Mouse (Mus musculus): ENCODE measurements around the gene Casq1. TPM values are rescaled to one million over a fixed set of nuclear protein-coding genes. Genes with fewer than 3 reads are reported as not detected.

Casq1 gene
- total RNA-seq, 1 experiment from 2014 or later = not detected

GRCm38 (mm10) chr1:172212776-172213175, 6.9 kb downstream of the Casq1 start:
- ATAC-seq (replicated peaks; ENCODE audit: insufficient number of reproducible peaks, low FRiP score, low TSS enrichment, poor library complexity, severe bottlenecking) = no peak

- peak; percentile 70 for ATAC-seq (replicated peaks; ENCODE audit: insufficient number of reproducible peaks, low FRiP score, low TSS enrichment, poor library complexity, severe bottlenecking)
Observed at GRCm38 (mm10) chr1:172207111-172207584, 12.5 kb downstream of the Casq1 start.

- peak; percentile 44 for ATAC-seq (replicated peaks; ENCODE audit: insufficient number of reproducible peaks, low FRiP score, low TSS enrichment, poor library complexity, severe bottlenecking)
Observed at GRCm38 (mm10) chr1:172206141-172206917, 13.3 kb downstream of the Casq1 start, which contains the start of gene Pea15a. Pea15a (minus strand) TSS chr1:172206804.

- ATAC-seq (replicated peaks; ENCODE audit: insufficient number of reproducible peaks, low FRiP score, low TSS enrichment, poor library complexity, severe bottlenecking) = no peak
Observed at GRCm38 (mm10) chr1:172205741-172206087, 14.0 kb downstream of the Casq1 start.

DNA sequence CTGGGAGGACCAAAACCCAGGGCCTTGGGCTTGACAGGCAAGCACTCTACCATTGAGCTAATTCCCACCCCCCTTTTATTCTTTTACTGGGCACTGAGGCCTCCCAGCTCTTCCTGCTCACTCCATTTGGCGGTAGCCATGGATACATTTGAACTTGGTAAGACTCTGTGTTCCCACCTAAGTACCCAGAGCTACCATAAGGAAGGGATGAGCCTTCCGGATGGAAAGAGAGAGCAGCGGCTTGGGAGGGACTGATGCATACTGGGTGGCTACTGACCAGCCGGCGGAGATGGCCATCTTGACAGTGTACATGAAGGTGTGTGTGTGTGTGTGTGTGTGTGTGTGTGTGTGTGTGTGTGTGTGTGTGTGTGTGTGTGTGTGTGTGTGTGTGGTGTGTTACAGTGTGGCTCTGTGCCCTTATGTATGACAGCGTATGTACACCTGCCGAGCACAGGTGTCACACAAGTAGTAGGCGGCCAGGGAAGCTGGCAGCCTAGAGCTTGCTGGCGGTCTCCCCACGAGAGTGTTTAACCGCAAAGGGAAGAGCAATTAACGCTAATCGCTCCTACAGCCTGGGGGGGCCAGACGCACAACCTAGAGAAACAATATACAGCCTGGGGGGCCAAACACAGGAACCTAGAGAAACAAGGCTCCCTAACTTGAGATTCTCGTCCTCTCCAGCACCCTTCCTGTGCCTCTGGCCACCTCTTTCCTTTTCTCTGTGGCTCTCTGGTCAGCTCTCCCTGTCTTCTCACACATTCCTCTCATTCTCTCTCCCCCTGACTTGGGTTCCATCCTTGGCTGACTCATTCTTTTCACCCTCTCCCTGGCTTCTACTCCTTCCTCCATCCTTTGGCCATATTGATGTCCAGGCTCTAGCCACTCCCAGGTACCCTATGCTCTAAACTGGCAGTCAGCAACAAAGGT, 14.6 kb downstream of the Casq1 start:
- ATAC-seq (replicated peaks; ENCODE audit: insufficient number of reproducible peaks, low FRiP score, low TSS enrichment, poor library complexity, severe bottlenecking) = no peak

DNA sequence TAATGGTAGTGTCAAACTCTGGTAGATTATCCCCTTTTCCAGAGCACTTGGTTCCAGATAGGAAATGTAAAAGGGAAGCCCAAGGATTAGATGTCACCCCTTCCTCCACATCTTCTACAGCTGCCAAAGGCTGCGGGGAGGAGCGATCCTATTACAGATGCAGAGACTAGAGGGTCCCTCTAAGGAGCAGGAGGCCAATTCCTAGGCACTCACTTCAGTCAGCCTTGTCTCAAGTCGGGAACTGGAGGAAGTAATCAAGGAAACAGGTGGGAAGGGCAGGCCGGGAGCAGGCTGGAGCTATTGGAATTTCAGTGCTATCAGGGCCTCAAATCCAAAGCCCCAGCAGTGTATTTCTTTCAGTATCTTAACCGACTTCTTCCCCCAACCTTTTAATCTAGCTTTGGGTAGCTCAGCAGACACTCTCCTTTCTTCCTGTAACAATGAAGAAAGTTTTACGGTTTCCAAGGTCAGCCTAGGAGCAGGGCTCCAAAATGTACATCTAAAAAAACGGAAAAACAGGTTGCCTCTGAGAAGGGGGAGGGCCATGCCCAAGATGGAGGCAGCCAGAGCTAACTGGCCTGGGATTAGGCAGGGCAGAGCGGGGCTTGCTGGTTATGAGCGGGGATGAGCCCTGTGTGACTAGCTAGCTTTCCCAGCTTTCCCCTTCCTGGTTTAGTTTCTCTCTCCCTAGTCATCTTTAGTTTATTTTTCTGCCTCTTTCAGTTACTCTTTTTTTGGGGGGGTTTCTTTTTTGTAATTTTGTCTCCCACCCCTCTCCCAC, 15.4 kb downstream of the Casq1 start:
- ATAC-seq (replicated peaks; ENCODE audit: insufficient number of reproducible peaks, low FRiP score, low TSS enrichment, poor library complexity, severe bottlenecking) = no peak

DNA sequence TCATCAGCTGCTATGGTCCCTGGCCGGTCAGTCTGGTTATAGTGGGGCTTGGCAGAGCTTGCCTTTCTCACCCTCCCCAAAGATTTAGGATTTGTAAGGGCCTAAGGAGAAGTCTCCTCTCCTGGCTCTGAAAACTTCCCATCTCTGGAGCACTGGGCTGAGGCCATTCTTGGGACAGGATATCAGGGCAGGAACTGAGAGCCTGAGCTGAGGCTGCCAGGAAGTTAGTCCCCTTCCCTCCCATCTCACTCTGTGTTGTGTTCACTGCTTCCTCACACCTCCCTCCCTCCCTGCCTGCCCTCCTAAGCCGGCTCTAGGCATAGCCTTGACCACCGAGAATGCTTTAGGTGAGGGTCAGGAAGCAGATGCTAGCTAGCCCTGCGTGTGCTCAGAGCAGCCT, 16.1 kb downstream of the Casq1 start:
- ATAC-seq (replicated peaks; ENCODE audit: insufficient number of reproducible peaks, low FRiP score, low TSS enrichment, poor library complexity, severe bottlenecking) = no peak

- ATAC-seq (replicated peaks; ENCODE audit: insufficient number of reproducible peaks, low FRiP score, low TSS enrichment, poor library complexity, severe bottlenecking) = no peak
Observed at GRCm38 (mm10) chr1:172202894-172203522, 16.7 kb downstream of the Casq1 start.

GRCm38 (mm10) chr1:172201967-172202880, 17.4 kb downstream of the Casq1 start:
- no peak for ATAC-seq (replicated peaks; ENCODE audit: insufficient number of reproducible peaks, low FRiP score, low TSS enrichment, poor library complexity, severe bottlenecking)

DNA sequence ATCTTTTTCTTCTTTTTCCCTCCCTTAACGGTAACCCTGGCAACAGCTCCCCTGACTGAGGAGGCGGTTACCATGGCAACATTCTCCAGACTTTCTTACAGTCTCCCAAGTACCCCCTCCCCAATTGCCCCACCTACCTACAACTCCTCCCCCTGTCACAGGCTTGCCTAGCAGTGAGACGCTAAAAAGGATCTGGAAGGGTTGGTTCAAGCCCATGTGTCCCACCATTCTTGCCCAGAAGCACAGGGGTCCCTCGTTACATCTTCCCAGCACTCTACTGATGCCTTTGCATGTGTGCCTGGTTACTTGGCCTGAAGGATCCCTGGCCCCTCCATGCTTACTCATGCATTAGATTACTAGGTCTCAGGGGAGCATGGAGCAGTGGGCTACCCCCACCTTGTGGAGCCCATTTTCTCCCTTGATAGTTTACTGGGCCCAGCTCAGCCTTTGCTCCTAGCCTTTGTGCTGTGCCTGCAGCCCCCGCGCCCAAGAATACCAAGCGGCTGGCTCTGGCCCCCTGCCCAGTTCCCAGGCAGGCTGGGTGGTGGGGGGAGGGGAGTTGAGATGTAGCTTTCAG, 18.7 kb downstream of the Casq1 start:
- ATAC-seq (replicated peaks; ENCODE audit: insufficient number of reproducible peaks, low FRiP score, low TSS enrichment, poor library complexity, severe bottlenecking) = no peak

GRCm38 (mm10) chr1:172200161-172200560, 19.5 kb downstream of the Casq1 start:
- no peak for ATAC-seq (replicated peaks; ENCODE audit: insufficient number of reproducible peaks, low FRiP score, low TSS enrichment, poor library complexity, severe bottlenecking)

DNA sequence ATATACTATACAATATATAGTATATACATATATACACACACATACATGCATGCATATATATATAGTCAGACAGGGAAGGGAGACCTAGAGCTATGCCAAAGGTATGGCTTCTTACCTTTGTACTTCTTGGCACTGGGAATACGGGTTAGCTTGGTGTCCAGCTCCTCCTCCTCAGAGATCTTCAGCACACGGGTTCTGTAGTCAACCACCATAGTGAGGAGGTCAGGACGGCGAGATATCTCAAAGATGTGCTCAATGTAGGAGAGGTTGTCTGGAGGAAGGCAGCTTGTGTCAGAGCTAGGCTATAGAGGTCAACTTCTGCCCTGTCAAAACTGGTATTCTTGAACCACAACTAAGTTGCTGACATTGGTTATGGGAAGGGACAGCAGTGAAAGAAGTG, 20.7 kb downstream of the Casq1 start:
- no peak for ATAC-seq (replicated peaks; ENCODE audit: insufficient number of reproducible peaks, low FRiP score, low TSS enrichment, poor library complexity, severe bottlenecking)

DNA sequence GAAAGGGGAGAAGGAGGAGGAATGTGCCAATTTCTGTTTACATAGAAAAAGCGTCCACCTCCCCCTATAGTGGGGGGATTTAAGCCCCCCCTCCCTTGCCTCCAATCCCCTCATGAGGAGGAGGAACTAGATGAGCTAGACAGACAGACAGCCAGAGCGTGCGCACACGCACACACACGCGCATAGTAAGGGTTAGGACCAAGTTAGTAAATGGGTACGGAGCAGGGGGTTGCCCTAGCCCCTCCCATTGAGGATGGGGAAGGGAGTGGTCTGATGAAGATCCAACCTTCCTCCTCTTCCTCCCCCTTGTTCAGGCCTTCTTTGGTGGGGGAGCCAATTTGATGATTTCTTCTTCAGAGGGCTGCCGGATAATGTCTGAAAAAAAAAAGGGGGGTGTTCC, 21.4 kb downstream of the Casq1 start:
- no peak for ATAC-seq (replicated peaks; ENCODE audit: insufficient number of reproducible peaks, low FRiP score, low TSS enrichment, poor library complexity, severe bottlenecking)

- no peak for ATAC-seq (replicated peaks; ENCODE audit: insufficient number of reproducible peaks, low FRiP score, low TSS enrichment, poor library complexity, severe bottlenecking)
Observed at GRCm38 (mm10) chr1:172197851-172198250, 21.8 kb downstream of the Casq1 start.

DNA sequence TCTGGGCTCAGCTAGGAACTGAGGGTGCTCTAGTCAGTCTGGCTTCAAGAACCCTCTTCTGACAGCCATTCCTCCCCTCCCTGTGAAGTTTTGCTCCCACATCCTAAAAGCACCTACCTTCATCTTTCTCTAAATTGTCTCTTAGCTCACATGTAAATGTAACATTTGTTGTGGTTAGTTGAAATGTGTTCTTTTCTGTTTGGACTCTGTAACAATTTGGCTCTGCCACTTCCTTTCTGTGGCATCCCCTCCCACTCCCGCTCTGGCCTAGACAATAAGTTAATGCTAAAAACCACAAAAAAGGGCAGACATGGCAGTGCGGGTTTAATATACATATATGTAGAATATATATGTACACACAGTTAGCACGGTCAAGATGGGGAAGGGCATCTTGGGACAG, 22.5 kb downstream of the Casq1 start:
- ATAC-seq (replicated peaks; ENCODE audit: insufficient number of reproducible peaks, low FRiP score, low TSS enrichment, poor library complexity, severe bottlenecking) = no peak

GRCm38 (mm10) chr1:172194435-172194834, 25.2 kb downstream of the Casq1 start:
- no peak for ATAC-seq (replicated peaks; ENCODE audit: insufficient number of reproducible peaks, low FRiP score, low TSS enrichment, poor library complexity, severe bottlenecking)

DNA sequence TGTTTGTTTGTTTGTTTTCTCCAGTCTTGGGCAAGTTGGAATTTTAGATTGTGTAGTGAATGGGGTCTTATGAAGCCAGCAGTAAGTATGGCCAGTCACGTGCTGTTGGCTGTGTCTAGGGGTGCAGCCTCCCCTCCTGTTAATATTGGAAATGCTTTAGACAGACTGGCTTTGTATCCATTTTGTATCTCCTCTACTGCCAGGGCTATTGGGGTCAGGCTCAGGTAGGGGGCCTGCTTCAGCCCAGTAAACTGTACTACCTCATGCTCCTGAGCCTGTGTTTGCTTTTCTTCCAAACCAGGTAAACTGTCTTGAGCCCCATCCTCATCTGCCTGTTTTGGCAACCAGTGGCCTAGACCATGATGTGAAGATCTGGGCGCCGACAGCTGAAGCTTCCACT, 27.5 kb downstream of the Casq1 start:
- no peak for ATAC-seq (replicated peaks; ENCODE audit: insufficient number of reproducible peaks, low FRiP score, low TSS enrichment, poor library complexity, severe bottlenecking)
